Mouse (Mus musculus) cerebellum, postnatal 4 days (tissue): Measurements from ENCODE around the gene Col3a1.

Source experiments
- DNase-seq, 2 experiments: peaks; one replicate each; pipeline ENCODE4 v3.0.0; 2022; ENCODE audit warnings: low spot score in 2 of 2, mixed read lengths in 1 of 2

The Col3a1 gene

GRCm38 (mm10) chr1:45381866-45382265 lies 70.5 kb downstream of the Col3a1 start:
- no peak for DNase-seq
